Mouse (Mus musculus): ENCODE measurements at regions not wholly inside any gene's neighbourhood (a gene's known extent, or its start where the extent isn't known, plus 50 kb on each side); places are given as distances from the start of the nearest gene placed in this dataset.

DNA sequence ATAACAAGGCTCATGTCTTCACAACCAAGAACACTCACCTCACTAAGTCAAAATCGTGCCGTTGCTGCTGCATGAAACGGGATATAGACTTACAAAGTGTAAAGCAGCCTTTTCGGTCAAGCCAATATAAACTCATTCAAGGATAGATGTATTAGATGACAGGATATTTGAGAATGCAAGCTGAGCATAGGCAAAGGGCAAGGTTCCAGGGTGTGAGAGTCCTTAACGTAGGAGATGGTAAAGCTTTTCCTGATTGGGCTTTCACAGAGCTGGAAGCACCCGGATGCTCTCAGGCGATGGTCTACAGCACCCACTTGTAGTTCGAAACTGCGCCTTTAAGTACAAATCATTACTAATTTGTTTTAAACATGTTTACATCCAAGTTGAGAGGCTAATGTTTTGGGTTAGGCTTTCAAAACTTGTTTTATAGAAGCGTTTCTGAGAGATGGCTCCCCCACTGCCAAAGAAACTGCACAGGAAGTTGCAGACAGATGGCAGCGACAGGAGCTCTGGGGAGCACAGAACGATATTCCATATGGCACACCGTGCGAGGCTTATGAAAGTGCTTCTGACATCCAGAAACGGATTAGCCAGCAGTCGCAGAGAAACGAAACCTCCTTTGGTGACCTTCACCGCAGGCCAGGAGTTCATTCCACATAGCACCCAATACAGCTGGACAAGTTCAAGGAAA is 54.1 kb upstream of the Rell1 start:
- TF ChIP-seq CTCF (IDR thresholded peaks at IDR 0.05; ENCODE audit: low read depth, low read length) (no peak), TAL1 (conservative IDR thresholded peaks at IDR 0.05; ENCODE audit: low read depth, low read length) (no peak), GATA1 (IDR thresholded peaks at IDR 0.05; ENCODE audit: borderline replicate concordance, low read length) (no peak), GATA2 (IDR thresholded peaks at IDR 0.05; ENCODE audit: borderline replicate concordance, low read depth, low read length) (no peak), POLR2AphosphoS5 (IDR thresholded peaks at IDR 0.05; ENCODE audit: insufficient replicate concordance, low read depth, low read length) (no peak)
- H3K4me3 ChIP-seq (ENCODE audit: low read depth, low read length), result no peak overlapping the region
- no peaks in the 10 kb centered on the region for H3K9me3 ChIP-seq (replicated peaks)
- no peaks in the 10 kb centered on the region for H3K4me1 ChIP-seq (ENCODE audit: insufficient read depth, low read depth, low read length)
- H3K27me3 ChIP-seq (ENCODE audit: insufficient read depth, low read length), result 0 out of 2 replicates have a peak, but pooled peaks cover 1% of the 10 kb centered on the region
- DNase-seq (ENCODE audit: low spot score) (no peak), ATAC-seq (ENCODE audit: extremely low read depth, insufficient number of reproducible peaks, low FRiP score, poor library complexity, severe bottlenecking) (no peak)
- H3K36me3 ChIP-seq (replicated peaks), result no peaks in the 10 kb centered on the region

DNA sequence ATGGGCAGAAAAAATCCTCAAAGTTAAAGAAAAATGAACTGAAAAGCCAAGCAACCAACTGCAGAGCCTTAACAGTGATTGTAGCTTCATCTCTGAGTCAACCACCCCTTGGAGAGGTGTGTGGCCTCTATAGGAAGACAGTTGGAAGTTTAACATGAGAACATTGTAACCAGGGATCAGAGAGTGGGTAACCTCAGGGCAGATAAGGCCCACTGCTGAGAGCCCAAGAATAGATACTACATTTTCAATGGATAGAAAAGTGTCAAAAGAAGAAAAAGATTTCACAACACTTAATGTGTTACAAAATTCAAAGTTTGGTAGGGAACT is 54.6 kb upstream of the Rell1 start:
- ATAC-seq (ENCODE audit: extremely low read depth, insufficient number of reproducible peaks, low FRiP score, poor library complexity, severe bottlenecking), result no peak
- TF ChIP-seq POLR2AphosphoS5 (IDR thresholded peaks at IDR 0.05; ENCODE audit: insufficient replicate concordance, low read depth, low read length) (no peak), CTCF (IDR thresholded peaks at IDR 0.05; ENCODE audit: low read depth, low read length) (no peak), GATA2 (IDR thresholded peaks at IDR 0.05; ENCODE audit: borderline replicate concordance, low read depth, low read length) (no peak), GATA1 (IDR thresholded peaks at IDR 0.05; ENCODE audit: borderline replicate concordance, low read length) (no peak), TAL1 (conservative IDR thresholded peaks at IDR 0.05; ENCODE audit: low read depth, low read length) (no peak)
- no peaks in the 10 kb centered on the region for H3K9me3 ChIP-seq (replicated peaks)

DNA sequence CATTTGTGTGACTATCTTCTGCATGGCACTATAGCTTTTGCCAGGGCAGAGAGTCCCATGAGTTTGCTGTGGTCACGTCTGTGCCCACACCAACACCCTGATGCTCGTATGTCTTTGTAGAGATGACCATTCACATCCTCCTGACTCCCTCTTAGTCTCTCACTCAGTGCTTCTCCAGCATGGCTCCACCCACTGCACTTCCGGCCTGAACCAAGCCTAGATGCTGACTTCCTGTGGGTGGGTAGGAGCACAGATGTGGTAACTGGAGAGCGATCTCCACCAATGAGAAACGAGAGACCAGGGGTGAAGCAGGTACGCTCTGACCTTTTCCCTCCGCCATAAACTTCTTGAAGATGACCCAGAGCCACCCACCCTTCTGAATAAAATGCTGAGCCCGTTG is 55.7 kb upstream of the Rell1 start:
- Histone ChIP-seq H3K9me3 (replicated peaks) (no peaks in the 10 kb centered on the region), H3K27me3 (ENCODE audit: insufficient read depth, low read length) (0 out of 2 replicates have a peak, but pooled peaks cover 2% of the 10 kb centered on the region), H3K4me1 (ENCODE audit: insufficient read depth, low read depth, low read length) (no peaks in the 10 kb centered on the region), H3K4me3 (ENCODE audit: low read depth, low read length) (no peak overlapping the region), H3K36me3 (replicated peaks) (no peaks in the 10 kb centered on the region)
- ATAC-seq (ENCODE audit: extremely low read depth, insufficient number of reproducible peaks, low FRiP score, poor library complexity, severe bottlenecking) (no peak; the same call in 1 of the 2 replicates), DNase-seq (ENCODE audit: low spot score) (no peak)
- no peak for TF ChIP-seq POLR2AphosphoS5 (IDR thresholded peaks at IDR 0.05; ENCODE audit: insufficient replicate concordance, low read depth, low read length)
- no peak for TF ChIP-seq GATA2 (IDR thresholded peaks at IDR 0.05; ENCODE audit: borderline replicate concordance, low read depth, low read length)
- TF ChIP-seq CTCF (IDR thresholded peaks at IDR 0.05; ENCODE audit: low read depth, low read length), result no peak
- no peak for TF ChIP-seq GATA1 (IDR thresholded peaks at IDR 0.05; ENCODE audit: borderline replicate concordance, low read length)
- no peak for TF ChIP-seq TAL1 (conservative IDR thresholded peaks at IDR 0.05; ENCODE audit: low read depth, low read length)

More for the DNA sequence above, 54.6 kb upstream of the Rell1 start:
- Histone ChIP-seq H3K36me3 (replicated peaks) (no peaks in the 10 kb centered on the region), H3K4me3 (ENCODE audit: low read depth, low read length) (no peak overlapping the region), H3K27me3 (ENCODE audit: insufficient read depth, low read length) (0 out of 2 replicates have a peak, but pooled peaks cover 2% of the 10 kb centered on the region), H3K4me1 (ENCODE audit: insufficient read depth, low read depth, low read length) (no peaks in the 10 kb centered on the region)
- DNase-seq (ENCODE audit: low spot score), result no peak

DNA sequence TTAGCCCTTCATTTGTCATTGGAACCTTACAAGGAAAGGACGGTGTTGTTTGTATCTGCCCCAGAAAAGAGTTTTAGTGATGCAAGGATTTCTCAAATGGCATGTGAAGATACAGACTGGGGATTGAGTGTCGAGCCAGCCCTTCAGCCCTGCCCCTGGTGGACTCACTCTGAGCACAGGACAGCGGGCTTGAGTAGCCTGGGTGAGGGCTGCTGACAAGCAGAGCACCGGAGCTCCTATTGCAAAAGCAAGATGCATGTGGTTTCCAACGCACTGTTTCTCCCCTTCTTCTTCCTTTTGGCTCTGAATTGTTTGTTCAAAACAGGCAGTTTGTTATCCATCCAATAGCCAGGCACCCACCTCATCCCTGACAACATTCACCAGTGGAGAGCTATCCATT is 59.0 kb upstream of the Rell1 start:
- no peaks in the 10 kb centered on the region for H3K36me3 ChIP-seq (replicated peaks)
- DNase-seq (ENCODE audit: low spot score), result no peak
- ATAC-seq (ENCODE audit: extremely low read depth, insufficient number of reproducible peaks, low FRiP score, poor library complexity, severe bottlenecking), result no peak

DNA sequence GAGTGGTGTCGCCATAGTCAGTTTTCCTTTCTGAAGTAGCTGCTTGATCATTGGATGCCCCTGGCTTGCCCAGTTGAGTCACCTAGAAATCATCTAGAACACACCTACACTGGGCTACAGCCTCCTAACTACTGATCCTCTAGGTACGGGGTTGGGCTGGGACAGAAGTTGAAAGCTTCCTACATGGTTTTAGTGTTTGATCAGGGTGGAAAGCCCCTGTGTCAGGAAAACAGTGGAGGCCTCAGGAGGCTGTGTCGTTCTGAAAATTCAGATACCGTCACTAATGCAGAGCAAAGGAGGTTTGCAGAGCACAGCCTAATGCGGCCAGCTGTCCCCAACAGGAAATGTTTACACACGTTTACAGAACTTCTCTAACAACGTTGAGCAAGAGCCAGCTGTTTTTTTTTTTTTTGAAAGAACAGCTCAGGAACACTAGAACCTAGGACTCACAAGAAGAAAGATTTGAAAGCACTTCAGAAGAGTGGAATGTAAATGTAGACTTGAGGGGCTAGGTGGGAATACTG is 61.0 kb upstream of the Rell1 start:
- ATAC-seq (ENCODE audit: extremely low read depth, insufficient number of reproducible peaks, low FRiP score, poor library complexity, severe bottlenecking) (no peak), DNase-seq (ENCODE audit: low spot score) (no peak)
- Histone ChIP-seq H3K36me3 (replicated peaks) (no peaks in the 10 kb centered on the region), H3K4me1 (ENCODE audit: insufficient read depth, low read depth, low read length) (no peaks in the 10 kb centered on the region), H3K27me3 (ENCODE audit: insufficient read depth, low read length) (0 out of 2 replicates have a peak, but pooled peaks cover 2% of the 10 kb centered on the region), H3K9me3 (replicated peaks) (no peaks in the 10 kb centered on the region), H3K4me3 (ENCODE audit: low read depth, low read length) (no peak overlapping the region)
- TF ChIP-seq GATA1 (IDR thresholded peaks at IDR 0.05; ENCODE audit: borderline replicate concordance, low read length), result no peak

More for the DNA sequence above, 59.0 kb upstream of the Rell1 start:
- Histone ChIP-seq H3K27me3 (ENCODE audit: insufficient read depth, low read length) (0 out of 2 replicates have a peak, but pooled peaks cover 2% of the 10 kb centered on the region), H3K4me3 (ENCODE audit: low read depth, low read length) (no peak overlapping the region), H3K9me3 (replicated peaks) (no peaks in the 10 kb centered on the region), H3K4me1 (ENCODE audit: insufficient read depth, low read depth, low read length) (no peaks in the 10 kb centered on the region)
- TF ChIP-seq CTCF (IDR thresholded peaks at IDR 0.05; ENCODE audit: low read depth, low read length) (no peak), GATA2 (IDR thresholded peaks at IDR 0.05; ENCODE audit: borderline replicate concordance, low read depth, low read length) (no peak), TAL1 (conservative IDR thresholded peaks at IDR 0.05; ENCODE audit: low read depth, low read length) (no peak), GATA1 (IDR thresholded peaks at IDR 0.05; ENCODE audit: borderline replicate concordance, low read length) (no peak), POLR2AphosphoS5 (IDR thresholded peaks at IDR 0.05; ENCODE audit: insufficient replicate concordance, low read depth, low read length) (no peak)

DNA sequence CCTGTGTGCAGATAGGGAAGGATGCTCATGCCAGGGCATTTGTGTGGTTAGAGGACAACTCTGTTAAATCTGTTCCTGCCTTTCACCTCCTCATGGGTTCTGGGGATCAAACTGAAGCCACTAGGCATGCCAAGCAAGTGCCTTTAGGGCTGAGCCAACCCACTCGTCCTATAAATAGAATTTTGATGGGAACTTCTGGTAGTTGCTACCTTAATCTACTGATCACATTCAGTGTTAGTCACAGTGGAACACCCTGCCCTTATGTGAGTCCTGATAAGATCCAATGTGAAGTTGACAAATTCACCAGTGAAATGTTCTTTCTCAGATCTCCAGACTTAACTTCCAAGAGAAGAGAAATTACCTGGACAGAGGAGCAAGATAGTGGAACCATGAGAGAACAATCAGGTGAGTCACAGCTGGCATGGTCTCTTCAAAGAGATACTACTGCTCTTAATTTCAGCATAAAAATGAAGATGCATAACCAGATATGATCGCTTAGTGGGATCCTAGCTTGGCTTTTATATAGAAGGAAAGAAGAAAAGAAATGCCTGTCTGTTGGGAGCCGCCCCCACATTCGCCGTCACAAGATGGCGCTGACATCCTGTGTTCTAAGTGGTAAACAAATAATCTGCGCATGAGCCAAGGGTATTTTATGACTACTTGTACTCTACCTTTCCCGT is 61.7 kb upstream of the Rell1 start:
- no peak for TF ChIP-seq GATA2 (IDR thresholded peaks at IDR 0.05; ENCODE audit: borderline replicate concordance, low read depth, low read length)
- no peak for TF ChIP-seq GATA1 (IDR thresholded peaks at IDR 0.05; ENCODE audit: borderline replicate concordance, low read length)
- no peak for TF ChIP-seq TAL1 (conservative IDR thresholded peaks at IDR 0.05; ENCODE audit: low read depth, low read length)
- no peak for TF ChIP-seq CTCF (IDR thresholded peaks at IDR 0.05; ENCODE audit: low read depth, low read length)
- no peak for TF ChIP-seq POLR2AphosphoS5 (IDR thresholded peaks at IDR 0.05; ENCODE audit: insufficient replicate concordance, low read depth, low read length)
- ATAC-seq (ENCODE audit: extremely low read depth, insufficient number of reproducible peaks, low FRiP score, poor library complexity, severe bottlenecking), result no peak
- no peak overlapping the region for H3K4me3 ChIP-seq (ENCODE audit: low read depth, low read length)
- no peak for DNase-seq (ENCODE audit: low spot score)
- H3K9me3 ChIP-seq (replicated peaks), result no peaks in the 10 kb centered on the region
- H3K27me3 ChIP-seq (ENCODE audit: insufficient read depth, low read length), result 0 out of 2 replicates have a peak, but pooled peaks cover 2% of the 10 kb centered on the region
- H3K4me1 ChIP-seq (ENCODE audit: insufficient read depth, low read depth, low read length), result no peaks in the 10 kb centered on the region
- H3K36me3 ChIP-seq (replicated peaks), result no peaks in the 10 kb centered on the region
